Mouse (Mus musculus) cerebellum, adult (tissue): ENCODE measurements at regions not wholly inside any gene's neighbourhood (a gene's known extent, or its start where the extent isn't known, plus 50 kb on each side); places are given as distances from the start of the nearest gene placed in this dataset.
A peak's percentile ranks its signal among the peaks of the same experiment; 100 is the strongest.

Source experiments
- ATAC-seq: cut with Nextera tagmentation; 2 replicates; pipeline ENCODE4 v1.9.2; 2017; ENCODE audit warnings: mild to moderate bottlenecking, moderate library complexity, mixed read lengths; ENCODE audit not compliant: insufficient number of reproducible peaks, low FRiP score, low TSS enrichment

DNA sequence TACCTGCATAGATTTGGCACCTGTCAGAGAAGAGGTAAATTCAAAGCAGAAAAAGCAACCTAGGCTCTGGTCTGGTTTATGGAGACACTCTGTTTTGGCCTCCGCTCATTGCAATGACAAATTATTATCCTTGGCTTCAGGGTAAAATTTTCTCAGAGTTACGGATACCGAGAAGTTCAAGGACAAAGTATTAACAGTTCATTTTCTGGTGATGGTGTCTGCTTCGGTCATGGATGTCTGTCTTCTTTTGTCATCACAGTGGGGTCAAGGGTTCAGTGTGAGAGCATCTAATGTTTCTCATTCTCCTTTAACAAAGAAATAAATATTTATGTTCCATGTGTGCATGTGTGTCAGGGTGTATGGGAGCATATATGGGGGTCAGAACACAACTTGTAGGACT lies 1261.0 kb upstream of the A1bg start:
- ATAC-seq = no peak

DNA sequence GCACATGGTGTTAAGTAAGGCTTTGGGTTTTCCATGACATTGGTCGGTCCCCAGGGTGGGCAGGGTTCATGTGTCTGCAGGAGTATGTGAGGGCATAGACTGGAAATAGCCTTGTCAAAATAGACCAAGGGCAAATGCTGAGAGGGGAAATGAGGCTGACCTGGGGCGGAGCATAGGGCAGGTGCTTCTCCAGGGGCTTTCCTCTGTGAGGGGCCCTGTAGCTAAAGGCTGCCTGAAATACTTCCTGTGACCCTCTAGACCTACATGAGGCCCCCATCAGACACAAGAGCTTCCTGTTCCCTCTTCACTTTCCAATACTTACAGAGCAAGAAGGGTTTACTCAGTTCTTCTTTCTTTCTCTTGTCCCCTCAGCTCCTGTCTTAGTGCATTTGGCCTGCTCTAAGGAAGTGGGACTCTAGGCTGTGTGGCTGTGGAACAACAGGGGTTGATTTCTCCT lies 1258.7 kb upstream of the A1bg start:
- ATAC-seq = no peak

DNA sequence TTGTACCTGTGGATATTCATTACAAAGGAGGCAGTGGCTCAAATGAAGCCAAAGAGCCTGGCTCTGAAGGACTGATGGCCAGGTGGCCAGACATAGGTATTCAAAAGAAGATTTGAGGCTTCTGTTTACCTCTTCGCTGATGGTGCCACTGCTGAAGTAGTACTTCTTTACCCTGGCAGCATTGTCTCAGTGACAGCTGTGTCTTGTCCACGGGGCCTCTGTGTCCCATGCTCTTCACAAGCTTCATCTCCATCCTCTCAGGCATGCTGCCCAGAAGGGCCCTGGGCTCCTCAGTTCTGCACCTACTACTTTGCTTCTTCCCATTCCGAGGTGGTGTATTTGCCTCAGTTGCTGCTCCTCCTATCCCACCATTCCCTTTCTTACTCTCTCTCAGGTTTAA lies 1257.9 kb upstream of the A1bg start:
- ATAC-seq = no peak

DNA sequence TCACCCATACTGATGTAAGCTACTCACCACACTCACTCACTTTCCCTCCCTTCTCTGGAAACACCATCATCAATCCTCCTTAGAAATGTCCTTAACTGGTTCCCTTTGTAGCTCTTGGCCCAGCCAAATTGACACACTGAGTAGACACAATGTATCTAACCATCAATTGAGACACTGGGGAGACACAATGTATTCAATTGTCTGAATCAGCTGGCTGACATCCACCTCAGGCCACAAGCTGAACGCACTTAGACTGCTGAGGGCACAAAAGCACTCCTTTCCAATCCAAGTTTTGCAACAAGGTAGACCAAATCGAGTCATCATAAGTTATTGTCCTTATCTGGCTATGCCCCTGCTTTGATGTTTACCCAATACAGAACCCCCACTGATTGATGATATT lies 1257.0 kb upstream of the A1bg start:
- no peak for ATAC-seq

DNA sequence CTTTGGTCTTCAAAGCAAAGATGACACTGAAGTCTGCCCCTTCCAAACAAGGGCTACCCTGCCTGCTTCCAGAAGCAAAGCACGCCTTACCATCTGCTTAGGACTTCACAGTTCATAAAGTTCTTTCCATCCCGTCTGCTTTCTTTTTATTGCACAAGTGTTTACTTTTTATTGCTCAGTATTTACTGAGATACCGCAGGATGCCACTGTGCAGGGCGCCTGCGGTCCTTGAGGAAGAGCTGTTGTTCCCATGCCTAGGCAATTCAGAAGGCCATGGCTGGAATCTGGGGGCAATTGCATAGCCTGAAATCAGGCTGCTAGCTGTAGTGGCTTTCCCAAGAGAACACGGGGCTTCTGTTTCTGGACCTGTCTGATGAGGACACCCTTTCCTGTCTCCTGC lies 1255.8 kb upstream of the A1bg start:
- no peak for ATAC-seq

DNA sequence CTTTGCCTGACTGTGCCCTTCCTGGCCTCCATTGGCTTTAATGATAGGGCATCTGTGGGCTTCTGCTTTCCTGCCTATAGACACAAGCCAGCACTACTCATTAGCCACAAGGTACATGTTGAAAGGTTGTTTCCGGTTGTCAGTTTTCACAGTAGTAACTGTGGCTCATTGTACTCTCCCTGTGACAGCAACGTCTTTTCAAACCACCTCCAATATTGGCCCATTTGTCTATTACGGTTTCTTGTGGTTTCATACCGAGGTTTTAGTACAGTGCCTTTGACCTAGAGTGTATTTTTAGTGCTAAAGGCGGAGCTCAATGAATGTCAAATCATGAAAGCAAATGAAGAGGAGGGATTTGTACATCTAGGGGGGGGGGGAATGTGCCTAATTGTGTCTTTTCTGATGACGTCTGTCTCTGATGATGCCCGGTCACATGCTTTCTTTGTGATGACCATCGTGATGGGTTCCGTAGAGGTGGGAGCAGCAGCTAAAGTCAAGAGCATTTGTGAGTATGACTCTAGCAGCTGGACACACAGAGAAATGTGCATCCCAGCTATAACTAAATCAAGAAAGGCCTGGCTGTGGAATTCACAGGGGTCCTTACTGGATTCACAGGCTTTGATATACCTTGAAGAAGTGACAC lies 1255.1 kb upstream of the A1bg start:
- no peak for ATAC-seq

DNA sequence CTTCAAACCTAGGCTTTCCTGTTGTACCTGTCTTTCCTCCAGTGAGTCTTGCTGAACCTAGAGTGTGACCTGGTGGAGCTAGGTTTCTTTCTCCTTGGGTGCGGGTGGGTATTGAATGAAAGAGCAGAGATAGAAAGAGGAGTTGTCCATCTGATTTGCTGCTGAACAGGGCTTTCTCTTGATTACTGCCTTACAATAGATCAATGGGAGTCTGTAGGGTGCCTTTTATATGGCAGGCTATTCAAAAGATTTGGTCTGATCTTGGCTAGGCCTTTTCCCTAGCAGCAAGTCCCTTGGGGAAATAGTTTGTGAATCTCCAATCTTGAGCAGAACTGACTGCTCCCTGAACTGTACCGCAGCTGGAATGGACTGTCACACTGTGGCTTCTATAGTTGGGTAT lies 1253.3 kb upstream of the A1bg start:
- ATAC-seq = no peak

DNA sequence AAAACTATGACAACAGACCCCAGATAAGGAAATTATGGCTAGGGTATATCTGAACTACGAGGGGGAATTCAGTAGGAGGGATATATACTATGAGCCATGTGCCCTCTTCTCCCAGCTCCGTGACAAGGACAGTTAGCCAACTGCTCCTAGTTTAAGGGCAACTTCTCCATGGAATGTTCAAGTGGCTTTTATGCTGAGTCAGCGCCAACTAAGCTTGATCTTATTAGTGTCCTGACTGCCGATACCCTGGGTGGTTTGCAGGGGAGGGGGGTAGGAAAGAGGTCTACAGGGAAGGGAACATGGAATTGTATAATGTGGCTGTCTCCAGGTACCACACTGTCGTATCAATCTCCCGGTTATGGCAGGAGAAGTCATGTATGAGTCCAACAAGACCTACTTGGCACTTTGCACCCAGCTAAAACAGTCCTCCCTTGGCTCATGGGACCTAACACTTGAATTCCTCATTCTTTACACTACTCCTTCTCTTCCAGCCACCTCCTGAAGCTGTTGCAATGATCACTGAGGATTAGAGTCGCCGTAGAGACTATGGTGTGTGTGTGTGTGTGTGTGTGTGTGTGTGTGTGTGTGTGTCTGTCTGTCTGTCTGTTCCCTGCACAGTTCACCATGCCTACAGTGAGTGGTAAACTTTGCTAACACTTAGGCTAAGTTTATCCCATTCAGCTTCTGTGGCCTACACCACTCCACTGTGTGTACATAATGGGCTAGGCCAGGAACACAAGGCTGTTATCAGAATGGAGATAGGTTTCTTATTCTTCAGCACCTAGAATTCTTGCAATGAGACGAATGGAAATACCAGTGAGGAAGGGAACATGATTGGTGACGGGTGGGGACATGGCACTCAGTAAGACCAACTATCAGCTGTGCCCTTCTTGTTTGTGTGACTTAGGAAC lies 1251.1 kb upstream of the A1bg start:
- no peak for ATAC-seq

DNA sequence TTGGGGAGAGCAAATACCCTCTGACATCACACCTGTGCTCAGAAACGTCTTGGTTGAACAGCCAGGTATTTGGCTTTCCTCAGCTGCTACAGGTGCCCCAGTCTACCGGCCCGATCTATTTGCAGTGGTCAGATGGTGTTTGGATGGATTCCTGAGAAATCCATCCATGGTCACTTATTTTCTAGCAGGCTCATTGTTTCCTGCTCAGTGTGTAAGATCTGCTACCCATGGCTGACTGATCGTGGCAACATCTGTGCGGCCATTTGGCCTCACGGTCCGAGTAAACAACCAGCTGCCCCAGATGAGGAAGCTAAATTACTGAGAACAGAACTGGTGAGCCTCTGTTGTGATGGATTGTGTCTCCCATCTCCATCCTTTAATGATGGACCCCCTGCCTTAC lies 1248.8 kb upstream of the A1bg start:
- ATAC-seq = no peak

DNA sequence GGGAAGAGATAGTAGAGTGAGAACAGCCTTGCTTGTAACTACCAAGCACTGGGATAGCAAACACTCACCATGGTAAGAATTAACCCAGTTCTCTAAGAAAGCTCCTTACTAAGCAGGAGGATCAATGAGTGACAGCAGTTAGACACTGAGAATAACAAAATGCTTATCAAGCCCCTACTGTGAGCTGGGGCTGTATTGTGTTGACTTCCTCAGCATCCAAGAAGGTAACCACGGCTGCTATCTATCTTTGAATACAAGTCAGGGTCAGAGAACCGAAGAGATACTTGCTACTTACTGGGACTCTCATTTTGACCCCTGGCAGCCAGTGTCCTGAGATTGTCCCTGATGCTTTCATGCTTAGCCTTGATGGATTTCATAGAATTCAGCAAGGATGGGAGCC lies 1248.4 kb upstream of the A1bg start:
- ATAC-seq = no peak

DNA sequence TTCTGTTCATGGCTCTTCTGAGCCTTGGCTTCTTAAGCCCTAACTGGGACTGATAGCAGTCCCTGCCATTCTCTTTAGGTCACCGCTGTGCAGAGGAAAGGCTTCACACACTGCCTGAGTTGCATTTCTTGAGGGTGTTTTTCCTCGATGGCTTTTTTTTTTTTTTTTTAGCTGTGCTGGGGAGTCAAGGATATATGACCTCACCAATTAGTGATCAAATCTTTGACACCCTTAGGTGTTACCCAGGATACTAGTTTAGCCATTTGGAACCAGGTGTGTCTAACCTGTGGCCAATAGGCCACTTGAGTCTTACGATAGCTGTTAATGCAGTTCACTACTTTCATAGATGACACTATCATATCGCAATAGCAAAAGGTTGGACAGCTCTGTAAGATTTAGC lies 1247.5 kb upstream of the A1bg start:
- ATAC-seq = no peak

DNA sequence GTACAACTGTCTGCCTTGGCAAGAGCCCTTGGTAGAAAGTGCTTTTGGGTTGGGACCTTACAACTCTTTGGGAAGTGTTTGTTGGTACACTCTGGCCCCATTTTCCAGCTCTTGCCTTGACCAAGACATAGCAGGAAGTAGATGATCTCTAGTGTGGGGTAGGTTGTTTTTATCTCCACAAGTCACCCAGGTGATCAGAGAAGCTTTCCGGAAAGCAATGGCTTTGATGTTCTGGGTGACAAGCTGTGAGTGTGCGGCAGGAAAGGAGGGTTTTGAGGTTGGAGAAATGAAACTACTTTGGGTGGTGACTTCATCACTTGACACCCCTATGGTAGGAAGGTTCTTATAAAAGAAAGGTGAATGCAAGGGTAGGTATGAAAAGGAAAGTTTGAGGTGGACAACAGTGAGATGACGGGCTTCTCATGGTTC lies 1246.8 kb upstream of the A1bg start:
- no peak for ATAC-seq

DNA sequence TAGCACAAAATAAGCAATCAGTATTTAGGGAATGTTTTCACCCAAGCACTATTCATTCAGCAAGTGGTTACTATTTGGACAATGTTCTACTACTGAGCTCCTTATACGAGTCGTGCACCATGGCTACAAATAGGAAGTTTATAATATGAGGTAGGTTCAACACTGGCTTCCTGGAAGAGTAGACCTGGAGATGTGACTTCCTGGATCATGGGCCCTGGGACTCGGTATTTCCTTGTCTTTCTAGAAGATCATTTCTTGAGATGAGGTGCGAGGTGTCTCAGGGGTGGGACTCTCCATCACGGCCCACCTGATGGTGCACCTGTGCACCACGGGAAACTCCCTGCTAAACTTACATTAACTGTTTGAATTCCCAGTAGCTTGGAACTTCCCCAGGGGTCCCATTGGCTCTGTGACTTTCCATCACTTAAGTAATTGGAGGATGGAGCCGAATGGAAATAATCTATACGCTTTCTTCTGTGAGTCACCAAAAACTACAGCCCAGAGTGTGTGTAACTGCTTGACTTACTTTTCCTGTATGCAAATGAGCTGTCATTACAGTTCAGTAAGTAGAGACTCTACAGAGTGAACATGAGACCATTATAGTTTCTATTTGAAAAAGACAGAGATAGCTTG lies 1246.3 kb upstream of the A1bg start:
- ATAC-seq = no peak

DNA sequence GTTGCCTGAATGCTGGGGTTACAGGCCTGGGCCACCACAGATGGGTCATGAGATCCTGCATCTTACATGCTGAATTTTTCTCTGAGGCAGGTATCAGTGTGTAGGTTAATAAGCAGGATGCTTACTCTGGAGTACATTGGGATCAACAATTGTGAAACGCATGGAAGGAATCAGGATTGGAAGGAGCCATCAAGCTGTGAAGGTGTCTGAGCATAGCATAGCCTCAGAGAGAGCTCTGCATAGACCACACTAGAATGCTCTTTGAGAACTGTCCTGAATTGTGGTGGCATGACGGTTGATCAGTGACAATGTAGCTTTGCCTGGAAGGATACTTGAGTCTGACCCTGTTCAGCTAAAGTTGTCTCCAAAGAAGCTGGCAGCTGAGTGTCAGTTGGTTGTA lies 1245.7 kb upstream of the A1bg start:
- no peak for ATAC-seq

DNA sequence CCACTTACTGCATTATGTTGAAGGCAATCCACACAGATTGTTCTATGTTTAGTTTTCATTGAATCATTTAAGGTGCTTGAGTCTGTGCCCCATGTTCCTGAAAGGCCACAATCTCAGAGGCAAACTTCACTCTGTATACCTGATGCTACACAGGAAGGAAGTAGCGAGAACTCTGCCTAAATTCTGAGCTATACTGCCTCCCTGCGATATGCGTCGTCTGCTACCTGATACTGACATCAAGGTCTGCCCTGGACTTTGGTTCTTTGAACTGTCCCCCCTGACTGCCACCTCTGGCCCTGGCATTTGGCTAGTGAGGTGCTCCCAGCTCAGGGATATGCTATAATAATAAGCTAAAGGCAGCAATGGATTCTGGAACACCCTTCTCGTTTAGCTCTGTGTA lies 1244.0 kb upstream of the A1bg start:
- ATAC-seq = no peak

DNA sequence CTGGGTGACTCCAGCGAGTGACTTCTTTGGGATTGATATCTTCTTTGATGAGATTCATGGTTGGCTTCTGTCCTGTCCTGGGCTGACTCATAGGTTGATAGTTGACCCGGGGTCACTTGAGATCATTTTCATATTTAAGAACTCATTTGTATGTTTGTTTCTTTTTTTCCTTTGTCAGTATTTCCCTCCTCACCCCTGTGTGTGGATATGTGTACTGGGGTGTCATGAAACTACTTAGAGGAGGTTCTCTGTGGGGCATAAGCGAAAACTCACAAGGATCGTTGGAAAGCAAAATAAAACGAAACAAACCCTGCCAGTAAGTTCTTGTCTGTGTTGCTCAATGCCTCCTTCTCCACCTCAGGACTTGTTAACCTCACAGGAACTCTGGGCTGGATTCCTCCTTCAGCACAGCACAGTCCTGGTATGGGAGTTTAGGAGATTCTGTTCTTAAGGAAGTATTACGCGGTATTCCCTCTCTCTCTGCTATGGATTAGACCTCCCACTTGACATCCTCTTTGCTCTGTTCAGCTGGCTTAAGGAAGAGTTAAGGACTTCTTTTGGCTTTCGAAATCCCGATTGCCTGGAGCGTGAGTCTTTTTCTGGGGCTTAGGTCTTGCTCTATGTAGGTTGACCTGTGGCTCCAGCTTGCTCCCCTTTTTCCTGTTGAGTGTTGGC lies 1243.2 kb upstream of the A1bg start:
- ATAC-seq = no peak

DNA sequence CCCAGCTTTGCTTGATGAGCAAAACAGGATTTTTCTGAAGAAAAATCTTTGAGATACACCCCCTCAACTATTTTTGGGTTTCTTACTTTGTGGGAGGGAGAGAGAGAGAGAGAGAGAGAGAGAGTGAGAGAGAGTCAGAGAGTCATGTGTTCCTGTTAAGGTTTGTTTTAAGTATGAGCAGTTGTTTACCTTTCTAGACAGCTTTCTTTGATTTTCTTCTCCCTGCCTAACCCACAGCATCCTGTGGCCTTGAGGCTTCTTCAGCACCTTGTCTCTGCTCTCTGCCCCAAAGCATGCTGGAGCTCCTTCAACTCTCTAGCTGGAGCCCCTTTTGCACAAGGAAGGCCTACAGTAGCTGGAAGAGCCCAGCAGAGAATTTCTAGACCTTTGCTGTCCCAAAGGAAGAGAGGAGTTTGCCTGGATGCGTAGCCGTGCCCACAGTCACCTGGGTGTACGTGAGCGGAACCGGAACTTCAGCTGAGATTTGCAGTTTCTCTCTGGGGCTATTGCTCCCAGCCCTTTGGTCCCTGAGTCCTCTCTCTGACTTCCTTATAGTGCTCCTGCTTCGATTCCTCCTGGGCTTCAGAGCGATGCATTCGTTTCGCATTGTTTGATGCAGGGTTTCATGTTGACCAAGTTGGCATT lies 1242.1 kb upstream of the A1bg start:
- no peak for ATAC-seq

DNA sequence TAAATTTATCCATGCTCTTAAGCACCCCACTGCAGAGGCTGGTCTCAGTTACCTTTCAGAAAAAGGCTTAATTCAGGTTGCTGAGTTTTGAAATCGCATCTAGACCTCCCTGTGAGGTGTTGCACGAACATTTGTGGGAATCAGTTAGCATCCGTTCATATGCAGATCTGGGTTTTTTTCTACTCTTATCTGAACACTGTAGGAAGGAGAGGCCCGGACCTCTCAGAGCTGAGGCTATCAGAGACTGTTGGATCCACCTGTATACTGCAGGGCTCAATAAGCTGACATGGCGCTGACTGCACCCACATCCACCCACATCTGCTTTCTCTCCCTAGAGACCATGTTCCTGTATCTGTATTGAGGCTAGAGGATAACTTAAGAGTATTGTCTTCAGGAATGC lies 1240.4 kb upstream of the A1bg start:
- ATAC-seq = no peak

DNA sequence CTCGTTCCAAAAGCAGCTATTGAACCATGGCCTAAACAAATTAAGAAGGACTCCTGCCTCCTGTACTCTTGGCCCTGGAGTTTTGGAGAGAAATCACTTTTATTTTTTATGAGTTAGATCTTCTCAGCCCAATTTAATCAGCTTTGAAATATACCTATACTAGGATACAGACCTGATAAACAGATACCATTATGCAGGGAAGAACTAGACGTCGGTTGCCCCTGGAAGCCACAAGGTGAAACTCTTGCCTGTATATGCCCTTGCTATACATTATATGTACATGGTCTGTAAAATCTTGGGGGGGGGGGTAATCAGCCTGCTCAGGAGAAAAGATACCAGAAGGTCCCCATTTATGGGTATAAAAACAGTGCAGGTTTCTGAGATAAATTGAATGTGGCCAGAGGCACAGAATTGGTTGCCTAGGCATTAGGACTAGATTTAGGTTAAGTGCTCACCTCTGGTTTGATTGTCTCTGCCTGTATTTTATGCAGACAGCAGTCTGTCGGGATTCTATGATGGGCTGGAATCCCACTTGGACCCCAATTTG lies 1239.9 kb upstream of the A1bg start:
- ATAC-seq = no peak

DNA sequence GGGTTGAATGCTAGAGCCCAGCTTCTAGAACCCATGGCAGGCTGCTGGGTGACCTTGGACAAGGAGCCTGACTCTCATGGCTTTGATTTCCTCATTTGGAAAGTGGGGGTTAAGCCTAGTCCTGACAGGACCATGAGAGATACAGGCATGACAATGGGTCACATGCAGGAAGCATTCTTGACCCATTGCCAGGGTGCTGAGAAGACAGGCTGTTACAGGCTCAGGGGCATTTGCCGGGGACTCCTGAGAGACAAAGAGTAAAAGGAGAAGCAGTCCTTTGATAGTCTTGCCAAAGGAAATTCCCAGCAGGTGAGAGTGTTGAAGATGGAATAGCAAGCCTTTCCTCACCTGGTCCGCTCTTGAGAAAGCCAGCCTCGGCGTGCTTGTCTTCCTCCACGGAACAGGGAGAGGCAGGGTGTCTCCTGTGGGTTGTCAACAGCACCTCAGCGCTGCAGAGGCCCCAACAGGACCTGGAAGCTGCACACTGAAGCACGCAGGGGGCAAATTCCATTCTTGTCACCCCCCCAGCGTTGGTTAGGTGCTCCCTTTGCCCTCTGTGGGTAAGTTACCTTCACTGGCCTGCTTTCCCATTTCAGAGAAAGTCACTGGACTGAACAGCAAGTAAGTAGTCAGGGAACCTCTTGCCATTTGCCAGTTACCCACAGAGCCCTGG lies 1239.3 kb upstream of the A1bg start:
- peak; percentile 47 for ATAC-seq
